Mouse (Mus musculus): ENCODE results near the gene Ctbp2.

Gene Ctbp2

DNA sequence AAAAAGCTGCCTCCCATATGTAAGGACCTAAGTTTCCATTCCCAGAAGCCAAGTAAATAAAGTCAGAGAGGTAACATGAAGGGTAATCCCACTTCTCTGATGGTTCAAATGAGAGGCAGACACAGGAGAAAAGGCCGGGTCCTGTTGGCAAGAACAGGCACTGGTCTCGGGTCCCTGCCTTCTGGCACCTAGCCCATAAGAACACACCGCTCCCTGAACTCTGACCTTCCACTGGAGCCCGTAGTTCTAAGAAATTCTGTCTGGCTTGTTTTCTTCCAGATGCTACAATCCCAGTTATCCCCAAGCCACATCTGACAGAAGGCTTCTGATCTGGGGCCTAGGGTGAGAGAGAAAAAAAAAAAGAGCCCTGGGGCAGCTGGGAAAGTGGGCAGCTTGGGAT is 35.7 kb downstream of the Ctbp2 start:
- DNase-seq (ENCODE audit: low spot score in 2 of 2), result no peak

DNA sequence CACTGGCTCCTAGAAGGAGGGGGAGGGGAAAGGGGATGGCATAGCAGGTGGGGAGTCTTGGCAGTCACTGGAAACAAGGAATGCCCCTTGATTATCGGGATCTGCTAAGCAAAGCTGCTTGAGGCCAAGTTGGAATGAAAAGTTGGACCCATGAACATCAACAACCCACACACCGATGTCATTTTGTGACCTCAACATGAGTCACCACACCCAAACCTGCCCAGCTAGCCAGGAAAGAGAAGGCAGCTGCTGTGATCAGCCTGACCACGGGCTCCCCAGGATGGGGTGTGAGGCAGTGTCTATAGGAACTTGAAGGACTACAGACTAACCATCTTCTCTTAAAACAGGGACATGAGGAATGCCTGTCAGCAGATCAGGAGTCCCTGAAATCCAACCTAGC is 38.7 kb downstream of the Ctbp2 start:
- no peak for DNase-seq (ENCODE audit: low spot score in 2 of 2)

DNA sequence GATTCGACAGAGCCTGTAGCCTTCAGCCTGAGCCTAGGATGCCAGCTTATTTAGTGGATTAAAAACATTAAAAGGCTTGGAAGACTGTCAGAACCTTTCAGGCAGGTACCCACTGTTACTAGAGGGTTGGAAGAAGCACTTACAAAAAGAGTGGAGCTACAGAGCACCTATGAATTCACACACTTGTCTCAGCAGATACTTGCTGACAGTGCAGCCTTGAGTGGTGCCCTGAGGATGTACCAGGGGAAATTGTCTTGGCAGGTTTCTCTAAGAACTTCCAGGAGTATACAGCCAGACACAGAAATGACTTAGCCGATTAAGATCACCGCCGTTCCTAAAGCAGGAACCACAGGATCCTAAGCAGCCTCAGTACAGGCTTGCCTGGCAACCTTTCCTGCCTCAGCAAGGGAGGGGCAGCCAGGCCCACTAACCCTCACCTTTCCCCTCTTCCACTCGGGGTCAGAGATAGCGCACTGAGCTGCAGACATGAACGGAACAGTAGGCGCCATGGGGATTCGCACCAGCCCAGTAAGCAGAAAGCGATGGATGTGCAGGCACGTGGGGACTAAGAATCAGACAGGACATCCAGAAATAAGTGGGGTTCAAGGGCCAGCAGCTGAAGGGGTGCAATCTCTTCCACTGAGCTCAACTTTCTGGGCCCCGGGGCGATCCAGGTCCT is 40.1 kb downstream of the Ctbp2 start:
- DNase-seq (ENCODE audit: low spot score in 2 of 2), result no peak

GRCm38 (mm10) chr7:133078929-133079328 is 45.2 kb downstream of the Ctbp2 start:
- DNase-seq (ENCODE audit: low spot score in 2 of 2), result no peak

DNA sequence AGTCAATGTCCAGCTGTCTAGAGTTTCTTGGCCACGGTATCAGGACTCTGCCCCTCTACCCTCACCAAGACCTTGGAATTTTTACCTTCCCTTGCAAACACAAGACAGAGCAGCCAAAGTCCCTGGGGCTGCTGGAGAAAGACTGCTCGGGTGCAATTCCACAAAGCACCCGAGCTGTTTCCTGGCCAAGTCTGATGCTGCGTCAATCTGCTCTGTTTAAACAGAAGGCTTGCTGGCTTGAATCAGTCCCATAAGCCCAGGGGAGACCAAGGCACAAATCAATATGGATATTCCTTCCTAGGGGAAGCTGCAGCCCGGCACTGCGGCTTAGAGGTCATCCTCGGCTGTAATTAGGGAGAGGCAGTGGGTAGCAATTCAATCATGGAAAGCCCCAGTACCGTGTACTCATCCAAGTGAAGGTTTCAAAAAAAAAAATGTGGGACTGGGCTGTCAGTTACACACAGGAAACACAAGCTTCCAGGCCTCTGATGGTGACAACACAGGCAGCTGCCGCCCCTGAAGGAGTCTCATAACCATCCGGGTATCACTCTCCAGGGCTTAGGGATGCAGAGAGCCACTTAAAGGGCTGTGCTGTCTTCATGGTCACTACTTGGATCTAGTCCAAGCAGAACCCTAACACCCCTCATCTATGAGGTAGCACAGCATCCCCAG is 49.6 kb downstream of the Ctbp2 start:
- DNase-seq (ENCODE audit: low spot score in 2 of 2), result no peak

DNA sequence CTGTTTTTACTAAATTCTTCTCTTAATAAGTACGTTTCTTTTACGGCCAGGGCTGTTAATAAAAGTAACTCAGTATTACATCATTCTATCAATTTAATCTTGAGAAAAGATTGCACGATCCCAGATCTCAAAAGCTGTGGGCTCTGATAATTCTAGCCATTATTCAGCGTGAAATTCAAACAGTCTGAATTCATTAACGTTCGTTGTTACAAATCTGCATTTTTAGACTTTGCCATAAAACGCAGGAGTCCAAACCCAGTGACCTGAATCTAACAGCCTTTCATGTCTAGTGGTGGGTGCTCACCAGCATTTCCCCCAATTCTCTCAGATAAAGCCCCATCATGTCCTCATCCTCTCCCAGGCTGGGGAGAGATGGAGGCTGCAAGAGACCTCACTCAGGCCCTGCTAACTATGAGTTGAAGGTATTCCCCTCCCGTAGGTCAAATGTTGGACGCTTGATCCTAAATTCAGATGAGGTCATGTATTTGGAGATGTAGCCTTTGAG is 51.0 kb downstream of the Ctbp2 start:
- no peak for DNase-seq (ENCODE audit: low spot score in 2 of 2)

- DNase-seq (ENCODE audit: low spot score in 2 of 2), result no peak
Measured at GRCm38 (mm10) chr7:133072535-133072934, 51.6 kb downstream of the Ctbp2 start.

DNA sequence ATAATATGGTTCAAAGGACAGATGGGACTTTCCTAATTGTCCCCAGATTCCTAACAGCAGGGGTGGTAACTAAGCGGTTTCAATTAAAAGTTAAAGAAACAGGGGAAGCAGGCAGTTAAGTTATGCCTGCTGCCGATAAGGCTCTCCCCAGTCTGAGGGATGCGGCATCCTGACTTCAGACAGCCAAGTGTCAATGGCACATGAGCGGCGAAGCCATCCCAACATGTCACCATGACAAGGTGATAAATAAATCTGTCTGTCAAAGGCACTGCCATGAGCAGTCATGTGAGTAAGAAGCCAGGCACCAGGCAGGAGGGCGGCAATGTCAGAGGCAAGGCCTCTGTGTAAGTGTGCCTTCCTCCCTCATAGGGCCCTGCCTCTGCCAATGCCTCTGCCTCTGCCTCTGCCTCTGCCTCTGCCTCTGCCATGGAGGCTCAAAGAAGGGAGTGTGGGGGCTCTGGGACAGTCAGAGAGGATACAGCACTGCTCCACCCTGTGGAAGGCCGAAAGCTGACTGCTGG is 56.8 kb downstream of the Ctbp2 start:
- DNase-seq (ENCODE audit: low spot score in 2 of 2), result no peak

GRCm38 (mm10) chr7:133066776-133067175 is 57.4 kb downstream of the Ctbp2 start:
- DNase-seq (ENCODE audit: low spot score in 2 of 2), result no peak

GRCm38 (mm10) chr7:133062055-133062454 is 62.1 kb downstream of the Ctbp2 start:
- no peak for DNase-seq (ENCODE audit: low spot score in 2 of 2)

DNA sequence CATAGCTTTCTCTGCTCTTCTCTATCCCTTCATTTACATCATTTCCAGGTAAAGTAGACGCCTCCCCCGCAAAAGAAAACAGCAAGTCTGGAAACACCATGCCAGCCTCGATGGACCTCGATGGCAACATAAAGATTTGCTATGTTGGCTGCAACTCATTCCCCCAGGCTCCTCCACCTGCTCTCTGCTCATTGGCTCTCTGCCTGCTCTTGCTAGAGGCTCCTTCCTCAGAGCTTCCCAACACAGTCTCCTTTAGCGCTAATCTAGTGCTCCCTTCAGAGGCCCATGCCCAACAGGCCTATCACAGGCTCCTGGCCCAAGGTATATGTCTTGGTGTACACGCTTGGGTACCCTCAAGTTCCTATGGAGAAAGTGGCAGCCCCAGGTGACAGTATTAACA is 64.0 kb downstream of the Ctbp2 start:
- no peak for DNase-seq (ENCODE audit: low spot score in 2 of 2)

- no peak for DNase-seq (ENCODE audit: low spot score in 2 of 2)
Measured at GRCm38 (mm10) chr7:133059517-133060104, 64.5 kb downstream of the Ctbp2 start.

- DNase-seq (ENCODE audit: low spot score in 2 of 2), result no peak
Measured at GRCm38 (mm10) chr7:133059150-133059509, 65.0 kb downstream of the Ctbp2 start.

DNA sequence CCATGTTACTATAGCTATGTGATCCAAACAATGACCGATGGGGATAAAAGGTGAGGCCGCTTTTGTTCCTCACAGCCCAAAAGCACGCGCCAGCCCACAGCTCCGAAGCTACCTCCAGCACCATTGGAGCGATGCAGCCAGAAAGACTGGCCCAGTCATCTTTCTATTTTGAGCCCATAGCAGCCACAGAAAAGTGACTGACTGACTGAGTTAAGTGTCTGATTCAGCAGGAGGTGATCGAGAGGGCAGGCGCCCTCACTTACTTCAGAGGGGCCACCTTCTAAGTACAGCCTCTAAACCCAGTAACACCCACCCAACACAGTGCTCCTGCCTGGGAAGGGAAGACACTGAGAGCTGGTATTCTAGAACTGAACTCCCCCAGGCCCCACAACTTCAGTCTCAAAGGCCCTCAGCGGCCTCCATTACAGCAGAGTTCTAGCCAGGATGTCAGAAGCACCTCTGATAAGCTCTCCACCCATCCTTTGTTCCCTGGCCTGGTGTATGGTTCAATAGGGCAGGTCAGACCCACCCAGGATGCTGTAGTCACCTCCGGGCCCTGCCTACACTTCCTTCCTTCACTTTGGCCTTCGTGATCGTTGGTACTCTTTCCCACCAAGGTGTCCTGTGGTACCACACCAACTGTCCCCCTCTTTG is 65.5 kb downstream of the Ctbp2 start:
- no peak for DNase-seq (ENCODE audit: low spot score in 2 of 2)

GRCm38 (mm10) chr7:133056924-133057323 is 67.2 kb downstream of the Ctbp2 start:
- DNase-seq (ENCODE audit: low spot score in 2 of 2), result no peak

- DNase-seq (ENCODE audit: low spot score in 2 of 2), result no peak
Measured at GRCm38 (mm10) chr7:133054486-133054885, 69.7 kb downstream of the Ctbp2 start.

DNA sequence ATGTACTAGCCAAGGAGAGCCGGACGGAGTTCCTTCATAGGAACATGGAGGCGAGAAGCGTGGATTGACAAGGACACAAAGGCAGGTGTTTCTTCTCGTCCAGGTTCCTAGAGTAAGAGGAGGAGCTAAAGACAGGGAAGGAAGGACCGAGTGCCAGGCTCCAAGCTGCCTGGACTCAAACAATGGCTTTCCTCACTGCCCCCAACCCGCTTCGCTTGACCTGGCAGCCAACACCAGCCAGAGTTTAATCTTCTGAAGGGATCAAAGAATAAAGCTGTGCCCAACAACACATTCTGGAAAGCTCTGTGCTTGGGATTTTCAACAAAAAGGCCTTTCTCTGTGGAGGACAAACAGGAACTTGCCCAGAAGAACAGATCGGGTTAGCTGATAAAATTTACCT is 70.4 kb downstream of the Ctbp2 start:
- no peak for DNase-seq (ENCODE audit: low spot score in 2 of 2)

- no peak for DNase-seq (ENCODE audit: low spot score in 2 of 2)
Measured at GRCm38 (mm10) chr7:133052819-133053218, 71.3 kb downstream of the Ctbp2 start.

GRCm38 (mm10) chr7:133050681-133051080 is 73.5 kb downstream of the Ctbp2 start:
- no peak for DNase-seq (ENCODE audit: low spot score in 2 of 2)

DNA sequence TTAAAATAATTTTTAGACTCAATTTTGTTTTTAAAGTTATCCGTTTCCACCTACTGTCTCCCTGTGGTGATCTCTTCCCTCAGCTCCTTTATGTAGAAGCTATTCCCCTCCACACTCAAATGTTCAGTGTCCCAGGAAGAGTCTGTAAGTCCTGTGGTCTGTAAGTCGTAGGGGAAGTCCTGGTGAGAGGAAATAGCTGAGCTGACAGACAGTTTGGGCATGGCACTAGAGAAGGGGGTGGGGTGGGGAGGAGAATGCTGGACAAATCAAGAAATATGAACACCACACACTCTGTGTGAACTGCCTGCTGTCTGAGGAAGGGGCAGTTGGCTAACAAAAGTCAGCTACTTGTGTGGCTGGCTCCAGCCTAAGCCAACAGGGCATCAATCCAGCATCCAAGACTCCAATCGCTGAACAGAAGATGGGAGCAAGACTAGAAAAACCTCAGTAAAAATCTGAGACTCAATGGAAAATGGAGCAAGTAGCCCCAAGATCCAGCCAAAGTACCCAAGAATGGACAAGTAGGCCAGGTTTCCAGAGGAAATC is 76.0 kb downstream of the Ctbp2 start:
- no peak for DNase-seq (ENCODE audit: low spot score in 2 of 2)

GRCm38 (mm10) chr7:133047287-133047686 is 76.9 kb downstream of the Ctbp2 start:
- DNase-seq (ENCODE audit: low spot score in 2 of 2), result no peak

DNA sequence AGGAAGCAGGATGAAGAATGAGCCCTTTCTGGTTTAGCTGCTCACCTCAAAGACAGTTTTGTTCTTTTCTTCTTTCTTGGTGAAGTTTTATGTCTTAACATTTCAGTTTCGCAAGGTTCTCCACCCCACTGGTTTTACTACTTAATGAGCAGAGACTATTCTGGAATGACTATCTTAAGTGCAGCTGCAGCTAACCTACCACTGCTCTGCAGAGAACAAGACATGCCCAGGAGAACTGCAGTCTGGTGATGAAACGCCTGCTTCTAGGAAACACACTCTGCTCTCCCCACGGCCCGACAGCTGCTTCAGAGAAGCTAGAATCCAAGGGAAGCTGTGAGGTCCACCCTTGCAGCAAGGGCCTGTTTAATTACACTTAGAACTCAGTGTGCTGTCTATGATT is 79.4 kb downstream of the Ctbp2 start:
- no peak for DNase-seq (ENCODE audit: low spot score in 2 of 2)
